Mouse (Mus musculus): ENCODE measurements around the gene Prpf3. TPM values are rescaled to one million over a fixed set of nuclear protein-coding genes. Genes with fewer than 3 reads are reported as not detected.

Prpf3 gene
- 60.1 and 81.7 TPM in 2 replicates for polyA plus RNA-seq (2012; rRNA removed)

DNA sequence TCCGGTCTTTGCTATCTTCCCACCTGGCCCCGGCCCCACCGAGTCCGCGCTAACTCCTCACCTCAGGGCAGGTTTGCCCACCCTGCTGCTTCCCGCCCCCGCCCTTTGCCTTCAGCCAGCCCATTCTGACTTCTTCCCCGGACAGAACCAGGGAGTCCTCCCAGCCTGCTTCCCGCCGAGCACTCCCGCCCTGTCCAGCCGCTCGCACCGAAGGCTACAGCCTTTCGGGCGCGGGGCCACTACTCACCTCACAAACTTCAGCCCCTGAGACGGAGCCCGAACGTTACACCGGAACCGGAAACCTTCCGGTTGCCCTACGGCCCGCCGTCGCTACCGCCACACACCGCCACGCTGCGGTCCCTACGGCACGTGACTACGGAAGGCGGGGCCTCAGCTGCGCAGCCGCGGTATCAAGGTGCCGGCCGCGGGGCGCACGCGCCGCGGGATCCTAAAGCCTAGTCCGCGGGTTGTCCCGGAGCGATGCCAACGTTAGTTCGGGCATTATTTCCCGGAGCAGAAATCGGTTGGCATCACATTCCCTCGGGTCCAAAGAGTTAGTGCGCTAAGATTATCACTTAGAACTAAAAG is at the start of gene Prpf3:
Gene Prpf3, minus strand, starts transcription at position 384 of the 588 bp plus-strand sequence.

DNA sequence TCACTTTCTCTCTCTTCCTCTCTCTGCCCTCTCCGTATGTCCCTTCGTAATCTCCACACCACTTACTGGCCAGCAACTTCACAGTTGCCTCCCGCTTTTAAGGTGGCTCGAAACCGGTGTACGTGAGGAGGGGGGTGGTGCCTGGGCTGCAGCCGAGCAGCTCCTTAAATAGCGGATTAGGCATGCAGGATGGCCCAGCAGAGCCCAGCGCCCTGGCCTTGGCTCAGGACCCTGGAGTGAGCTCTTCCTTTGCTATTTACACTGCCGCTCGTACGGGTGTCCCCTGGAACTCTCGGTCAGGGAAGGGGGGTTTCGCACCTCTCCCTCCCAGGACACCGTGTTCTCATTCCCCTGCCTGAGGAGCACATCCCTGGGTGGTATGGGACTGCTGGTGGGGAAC is 48.9 kb upstream of the Prpf3 start, which contains the start of gene Car14:
Gene Car14, minus strand, starts transcription at position 124 of the 400 bp plus-strand sequence.

DNA sequence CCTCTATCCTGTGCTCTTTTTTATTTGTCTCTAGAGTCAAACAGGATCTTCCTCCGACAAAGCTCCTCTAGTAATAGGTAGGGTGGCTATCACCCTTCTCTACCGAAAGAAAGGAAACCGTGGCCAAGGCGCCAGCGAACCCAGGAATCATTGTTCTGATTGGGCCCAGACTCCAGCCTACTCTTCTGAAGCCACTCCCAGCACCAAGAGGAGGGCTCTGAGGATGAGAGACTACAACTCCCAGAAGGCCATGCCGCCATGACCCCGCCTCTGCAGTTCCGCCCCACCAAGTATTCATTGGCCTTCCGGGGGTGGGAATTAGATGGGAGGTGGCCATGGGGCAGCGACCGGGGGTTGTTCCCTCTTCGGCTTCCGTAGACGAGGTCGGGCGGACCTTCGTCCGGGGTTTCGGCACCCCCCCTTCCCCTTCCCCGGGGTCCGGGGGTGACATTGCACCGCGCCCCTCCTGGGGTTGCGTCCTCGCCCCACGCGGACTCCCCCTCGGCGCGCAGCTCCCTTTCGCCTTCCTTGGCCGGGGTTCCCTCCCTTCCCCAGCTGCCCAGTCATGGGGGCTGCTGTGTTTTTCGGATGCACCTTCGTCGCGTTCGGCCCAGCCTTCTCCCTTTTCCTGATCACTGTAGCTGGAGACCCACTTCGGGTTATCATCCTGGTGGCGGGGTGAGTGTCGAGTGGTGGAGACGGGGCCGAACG is 38.1 kb upstream of the Prpf3 start, which contains the start of gene Aph1a:
Gene Aph1a, plus strand, starts transcription at position 364 of the 711 bp plus-strand sequence.

DNA sequence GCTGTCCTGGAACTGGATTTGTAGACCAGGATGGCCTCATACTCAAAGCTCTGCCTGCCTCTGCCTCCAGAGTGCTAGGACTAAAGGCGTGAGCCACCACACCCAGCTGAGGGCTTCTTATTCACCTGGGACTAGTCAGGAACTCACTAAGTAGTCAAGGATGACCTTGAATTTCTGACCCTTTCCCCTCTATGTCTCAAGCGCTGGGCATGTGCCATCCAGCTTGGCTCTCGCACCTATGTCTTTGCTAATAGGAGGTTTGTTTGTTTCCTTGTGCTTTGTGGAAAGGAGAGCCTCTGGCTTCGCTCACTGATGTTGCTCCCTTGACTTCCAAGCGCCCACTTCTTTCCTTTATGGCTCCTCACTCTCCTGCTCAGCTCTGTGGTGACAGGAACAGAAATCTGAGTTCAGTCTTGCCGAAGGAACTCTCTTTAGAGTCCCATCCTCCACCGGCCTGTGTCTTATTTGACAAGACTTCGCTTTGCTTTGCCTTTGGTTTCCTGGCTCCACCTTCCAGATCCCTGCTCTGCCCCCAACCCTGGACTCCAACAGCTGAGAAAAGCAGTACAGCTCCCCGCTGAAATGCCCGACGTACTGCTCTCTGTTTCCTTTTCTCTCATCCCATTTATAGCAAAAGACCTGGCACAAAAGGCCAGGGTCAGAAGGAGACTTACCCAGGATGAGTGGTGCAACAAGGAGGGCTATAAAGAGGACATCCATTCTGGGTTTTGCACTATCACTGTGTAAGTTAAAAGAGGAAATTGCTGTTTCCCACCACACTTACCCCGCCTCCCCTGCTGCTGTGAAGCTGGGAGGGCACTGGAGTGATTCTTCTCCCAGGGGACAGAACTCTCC is 35.8 kb upstream of the Prpf3 start, which contains the start of gene BC028528:
Gene BC028528, minus strand, starts transcription at position 795 of the 855 bp plus-strand sequence.

GRCm38 (mm10) chr3:95881979-95882815 is 26.5 kb upstream of the Prpf3 start, which contains the start of gene Ciart:
Gene Ciart (minus strand): TSS chr3:95882251.

DNA sequence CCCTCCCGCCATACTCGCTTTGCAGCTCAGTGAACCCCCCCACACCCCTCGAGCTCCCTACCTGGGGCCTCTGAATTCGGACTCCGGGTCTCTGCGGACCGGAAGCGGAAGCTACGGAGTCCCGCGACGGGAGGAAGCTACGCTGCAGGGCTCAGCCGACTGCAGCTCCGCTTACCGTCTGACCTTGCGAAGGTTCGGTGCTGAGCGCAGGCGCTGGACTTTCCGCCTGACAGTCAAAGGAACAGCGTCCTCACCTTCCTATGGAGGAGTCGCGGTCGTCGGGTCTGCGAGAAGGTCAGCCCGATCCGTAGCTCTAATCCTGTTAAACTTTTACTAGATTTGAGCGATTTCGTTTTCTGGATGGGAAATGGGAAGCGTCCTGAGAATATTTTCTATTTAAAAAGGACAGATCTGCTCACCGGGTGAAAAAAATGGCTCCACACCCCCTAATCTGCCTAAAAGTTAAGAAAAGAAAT is 15.7 kb upstream of the Prpf3 start, which contains the start of gene Mrps21:
Gene Mrps21, minus strand, starts transcription at position 128 of the 476 bp plus-strand sequence.

GRCm38 (mm10) chr3:95818571-95819288 is 37.0 kb downstream of the Prpf3 start, which contains the start of gene Rprd2:
Gene Rprd2 (minus strand): TSS chr3:95818863.

Other genes starting within 250 kb of the Prpf3 start
- 51.9 and 63.0 TPM in 2 replicates for gene Ensa, start 230.9 kb downstream of the Prpf3 start, polyA plus RNA-seq (2012; rRNA removed)
- gene Mcl1, start 197.1 kb downstream of the Prpf3 start, polyA plus RNA-seq (2012; rRNA removed) = 73.5 and 157 TPM in 2 replicates
- 0.30 and 0.42 TPM in 2 replicates for gene Adamtsl4, start 168.0 kb downstream of the Prpf3 start, polyA plus RNA-seq (2012; rRNA removed)
- gene Ecm1, start 116.3 kb downstream of the Prpf3 start, polyA plus RNA-seq (2012; rRNA removed) = 18.1 and 22.0 TPM in 2 replicates
- gene Tars2, start 95.7 kb downstream of the Prpf3 start, polyA plus RNA-seq (2012; rRNA removed) = 40.4 and 53.3 TPM in 2 replicates
- 23.3 and 36.7 TPM in 2 replicates for gene Rprd2, start 37.0 kb downstream of the Prpf3 start, polyA plus RNA-seq (2012; rRNA removed)
- 207 and 387 TPM in 2 replicates for gene Mrps21, start 15.6 kb upstream of the Prpf3 start, polyA plus RNA-seq (2012; rRNA removed)
- gene Ciart, start 26.4 kb upstream of the Prpf3 start, polyA plus RNA-seq (2012; rRNA removed) = 3.5 and 4.8 TPM in 2 replicates
- gene BC028528, start 36.1 kb upstream of the Prpf3 start, polyA plus RNA-seq (2012; rRNA removed) = 5.3 and 10.5 TPM in 2 replicates
- gene Aph1a, start 38.1 kb upstream of the Prpf3 start, polyA plus RNA-seq (2012; rRNA removed) = 59.1 and 83.9 TPM in 2 replicates
- gene Car14, start 48.8 kb upstream of the Prpf3 start, polyA plus RNA-seq (2012; rRNA removed) = 24.4 and 30.8 TPM in 2 replicates
- gene Anp32e, start 73.4 kb upstream of the Prpf3 start, polyA plus RNA-seq (2012; rRNA removed) = 364 and 2,355 TPM in 2 replicates
- 187 and 193 TPM in 2 replicates for gene Plekho1, start 140.1 kb upstream of the Prpf3 start, polyA plus RNA-seq (2012; rRNA removed)
- gene Vps45, start 202.6 kb upstream of the Prpf3 start, polyA plus RNA-seq (2012; rRNA removed) = 18.4 and 30.4 TPM in 2 replicates
- 14.9 and 18.9 TPM in 2 replicates for gene Otud7b, start 248.6 kb upstream of the Prpf3 start, polyA plus RNA-seq (2012; rRNA removed)